Mouse (Mus musculus) limb, embryonic 11.5 days (tissue): ENCODE results near the gene Sod1. TPM values are rescaled to one million over a fixed set of nuclear protein-coding genes. Genes with fewer than 3 reads are reported as not detected.
"Not testable (repeated sequence)": the region's sequence is repeated elsewhere in the genome, so short reads cannot be mapped to it uniquely, and the experiment has no call there.

ENCODE experiments used
- ATAC-seq: fragments of 200-750 bp; cut with Nextera tagmentation; 2 replicates; pipeline ENCODE4 v1.8.0; 2017; ENCODE audit warnings: low read depth; ENCODE audit not compliant: insufficient number of reproducible peaks, low FRiP score, low TSS enrichment
- DNase-seq: peaks from one replicate; pipeline ENCODE4 v3.0.0-alpha.2; 2015; ENCODE audit warnings: low spot score
- H3K27ac ChIP-seq: fragments of 300-500 bp; sonication (generic); replicated peaks from 2 replicates; pipeline ENCODE4 v1.5.1; 2014; ENCODE audit warnings: low read depth, mild to moderate bottlenecking, low read length
- H3K27me3 ChIP-seq: fragments of 300-500 bp; sonication (generic); 2 replicates; pipeline ENCODE4 v1.6.1; 2014; ENCODE audit warnings: mild to moderate bottlenecking, low read length, mixed read lengths; ENCODE audit not compliant: control insufficient read depth, insufficient read depth
- H3K36me3 ChIP-seq: fragments of 300-500 bp; sonication (generic); 2 replicates; pipeline ENCODE4 v1.6.1; 2014; ENCODE audit warnings: mild to moderate bottlenecking, low read length, moderate library complexity, mixed read lengths; ENCODE audit not compliant: control insufficient read depth, insufficient read depth
- H3K4me1 ChIP-seq: fragments of 300-500 bp; sonication (generic); 2 replicates; pipeline ENCODE4 v1.6.1; 2014; ENCODE audit warnings: low read length, mixed read lengths; ENCODE audit not compliant: control insufficient read depth, insufficient read depth
- H3K4me2 ChIP-seq: fragments of 300-500 bp; sonication (generic); 2 replicates; pipeline ENCODE4 v1.6.1; 2014; ENCODE audit warnings: low read depth, mild to moderate bottlenecking, moderate library complexity; ENCODE audit not compliant: severe bottlenecking
- H3K4me3 ChIP-seq: fragments of 300-500 bp; sonication (generic); 2 replicates; pipeline ENCODE4 v1.5.1; 2014; ENCODE audit warnings: low read depth, low read length
- H3K9ac ChIP-seq: fragments of 300-500 bp; sonication (generic); 2 replicates; pipeline ENCODE4 v1.6.1; 2014; ENCODE audit warnings: mild to moderate bottlenecking, low read length
- H3K9me3 ChIP-seq: fragments of 300-500 bp; sonication (generic); 2 replicates; pipeline ENCODE4 v1.6.1; 2016; ENCODE audit warnings: low read length; ENCODE audit not compliant: control insufficient read depth
- WGBS: fragments of 180-500 bp; shearing (Covaris S2); extraction: QIAGEN DNeasy Blood & Tissue Kit; methylation state at CpG from one replicate; pipeline ENCODE4 v1.1.7; 2014; 5-methylcytosine and 5-hydroxymethylcytosine counted together
- polyA plus RNA-seq: library from polyadenylated mRNA; unstranded; fragments of >200 nt; fragmentation: Nextera tagmentation; extraction: Ambion mirVana; gene quantifications from 2 replicates; pipeline ENCODE4 v1.2.1, GENCODE M21; 2014

Sod1 gene
- polyA plus RNA-seq, 1 experiment from 2014 or later, result 1,400 TPM

DNA sequence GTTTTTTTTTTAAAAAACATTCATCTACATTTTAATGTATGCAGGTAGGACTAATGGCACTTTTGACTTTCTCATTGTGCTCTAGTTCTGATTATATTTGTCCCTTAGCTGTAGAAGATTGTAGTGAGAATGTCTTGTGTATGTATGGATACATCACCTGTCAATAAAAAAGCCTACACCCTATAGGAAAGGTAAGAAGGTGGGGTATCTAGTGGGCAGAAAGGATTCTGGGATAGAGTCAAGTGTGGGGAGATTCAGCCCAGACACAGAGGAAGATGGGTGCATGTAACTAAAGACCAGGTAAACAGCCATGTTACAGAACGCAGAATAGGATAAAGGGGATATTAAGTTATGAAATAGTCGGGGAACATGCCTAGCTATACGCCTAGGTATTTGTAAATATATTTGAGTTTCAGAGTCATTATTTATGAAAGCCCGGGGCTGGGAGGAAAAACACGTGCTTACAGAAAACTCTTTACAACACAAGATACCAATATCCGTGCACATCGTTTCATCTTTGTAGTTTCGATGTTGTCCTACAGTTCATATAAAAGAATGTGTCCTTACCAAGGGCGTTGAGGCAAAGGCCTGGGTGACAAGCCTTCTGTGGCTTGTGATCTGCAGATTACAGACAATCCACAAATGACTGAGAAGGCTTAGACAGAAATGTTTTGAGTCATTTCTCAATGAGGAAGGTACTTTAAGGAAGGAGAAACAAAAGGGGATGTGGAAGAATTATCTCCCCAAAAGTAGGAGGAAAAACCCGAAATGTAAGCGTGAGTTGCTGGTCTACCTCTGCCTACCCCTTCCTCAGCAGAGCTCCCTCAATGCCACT, 5.6 kb upstream of the Sod1 start:
- Histone ChIP-seq H3K9me3 (no peaks in the 10 kb centered on the region), H3K36me3 (no peaks in the 10 kb centered on the region; the same call in 1 of the 2 replicates), H3K4me1 (no peaks in the 10 kb centered on the region), H3K9ac (no peak overlapping the region), H3K4me3 (no peak overlapping the region), H3K27me3 (no peaks in the 10 kb centered on the region), H3K4me2 (no peak overlapping the region), H3K27ac (no peak overlapping the region)
- ATAC-seq (no peak), DNase-seq (no peak)
- whole genome bisulfite sequencing, result 91% methylated on average over 11 of the region's 11 CpGs

DNA sequence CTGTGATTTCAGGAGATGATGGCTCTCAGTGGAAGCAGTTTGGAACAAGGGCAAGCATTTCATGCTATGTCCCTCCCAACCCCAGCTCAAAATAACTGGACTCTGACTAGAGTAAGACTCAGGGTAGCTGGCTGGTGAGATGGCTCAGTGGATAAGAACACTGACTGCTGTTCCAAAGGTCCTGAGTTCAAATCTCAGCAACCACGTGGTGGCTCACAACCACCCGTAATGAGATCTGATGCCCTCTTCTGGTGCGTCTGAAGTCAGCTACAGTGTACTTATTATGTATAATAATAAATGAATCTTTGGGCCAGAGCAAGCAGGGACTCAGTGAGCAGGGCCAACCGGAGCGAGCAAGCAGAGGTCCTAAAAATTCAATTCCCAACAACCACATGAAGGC, 4.7 kb upstream of the Sod1 start:
- DNase-seq, ATAC-seq, H3K27ac ChIP-seq, H3K4me1 ChIP-seq, H3K36me3 ChIP-seq, H3K4me3 ChIP-seq, H3K9ac ChIP-seq, H3K27me3 ChIP-seq, H3K9me3 ChIP-seq, H3K4me2 ChIP-seq: not testable (repeated sequence)
- WGBS, result 90% methylated on average over 5 of the region's 5 CpGs

DNA sequence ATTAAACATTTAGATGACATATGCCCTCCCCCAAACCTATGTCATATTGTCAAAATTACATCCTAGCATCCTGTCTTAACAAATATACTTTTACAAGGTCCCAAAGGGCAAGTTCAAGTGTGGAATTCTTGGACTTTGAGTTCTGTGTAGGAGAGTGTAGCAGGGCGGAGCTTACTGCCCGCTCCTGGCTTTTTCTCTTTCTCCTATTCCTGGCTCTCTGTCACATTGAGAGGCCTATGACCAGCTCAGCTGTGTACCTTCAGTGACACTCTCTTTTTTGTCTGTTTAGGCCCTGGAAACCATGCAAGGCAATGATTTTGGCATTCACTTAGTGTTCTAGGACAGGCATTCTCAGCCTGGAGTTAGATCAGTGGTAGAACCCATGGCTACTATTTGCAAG, 4.1 kb upstream of the Sod1 start:
- no peaks in the 10 kb centered on the region; the same call in 1 of the 2 replicates for H3K36me3 ChIP-seq
- no peak for ATAC-seq
- H3K4me3 ChIP-seq, result no peak overlapping the region
- no peak overlapping the region for H3K9ac ChIP-seq
- no peaks in the 10 kb centered on the region; the same call in 1 of the 2 replicates for H3K27me3 ChIP-seq
- no peak for DNase-seq
- no peaks in the 10 kb centered on the region for H3K9me3 ChIP-seq
- H3K4me2 ChIP-seq, result no peak overlapping the region
- 86% methylated on average over 2 of the region's 2 CpGs for whole genome bisulfite sequencing
- no peak overlapping the region for H3K27ac ChIP-seq
- no peaks in the 10 kb centered on the region for H3K4me1 ChIP-seq

DNA sequence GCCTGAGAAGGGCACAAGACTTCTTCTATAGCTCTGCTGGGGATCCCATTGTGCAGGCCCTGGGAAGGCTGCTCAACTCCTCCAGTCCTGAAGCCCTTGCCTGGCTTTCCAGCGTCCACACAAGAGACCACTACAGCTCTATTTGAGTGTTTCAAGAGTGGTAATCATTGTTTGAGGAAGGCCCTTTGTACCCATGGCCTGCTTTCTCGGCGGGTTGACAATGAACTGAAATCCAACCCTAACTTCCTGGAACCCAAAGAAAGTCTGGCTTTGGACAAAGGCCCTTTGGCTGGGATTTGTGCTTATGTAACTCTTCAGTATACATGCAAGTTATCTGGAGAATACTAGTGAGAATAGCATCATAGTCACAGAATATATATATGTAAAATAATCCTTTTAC, 3.2 kb upstream of the Sod1 start:
- Histone ChIP-seq H3K4me1 (0 out of 2 replicates have a peak, but pooled peaks cover under 1% of the 10 kb centered on the region), H3K4me2 (no peak overlapping the region), H3K27ac (no peak overlapping the region), H3K9me3 (no peaks in the 10 kb centered on the region), H3K9ac (no peak overlapping the region), H3K27me3 (no peaks in the 10 kb centered on the region; the same call in 1 of the 2 replicates), H3K36me3 (no peaks in the 10 kb centered on the region; the same call in 1 of the 2 replicates), H3K4me3 (no peak overlapping the region)
- 68% methylated on average over 3 of the region's 3 CpGs for WGBS
- ATAC-seq (no peak), DNase-seq (no peak)

DNA sequence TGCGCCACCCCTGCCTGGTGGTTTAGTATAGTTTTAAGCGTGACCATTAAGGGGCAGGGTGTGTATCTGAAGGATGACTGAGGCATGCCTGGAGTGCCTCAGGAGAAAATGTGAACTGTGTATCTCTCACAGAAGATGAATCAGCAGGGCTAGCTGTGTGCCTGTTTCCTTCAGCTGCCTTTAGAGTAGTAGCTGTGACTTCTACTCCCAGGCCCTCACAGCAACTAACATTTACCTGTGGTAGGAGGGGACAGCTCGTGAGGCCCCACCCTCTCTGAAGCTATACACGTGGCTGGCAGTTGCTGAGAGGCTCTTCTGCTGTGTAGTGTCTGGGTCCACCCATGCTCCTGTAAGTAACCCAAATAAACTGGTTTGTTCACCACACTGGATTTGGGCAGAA, 2.6 kb upstream of the Sod1 start:
- ATAC-seq, result no peak

DNA sequence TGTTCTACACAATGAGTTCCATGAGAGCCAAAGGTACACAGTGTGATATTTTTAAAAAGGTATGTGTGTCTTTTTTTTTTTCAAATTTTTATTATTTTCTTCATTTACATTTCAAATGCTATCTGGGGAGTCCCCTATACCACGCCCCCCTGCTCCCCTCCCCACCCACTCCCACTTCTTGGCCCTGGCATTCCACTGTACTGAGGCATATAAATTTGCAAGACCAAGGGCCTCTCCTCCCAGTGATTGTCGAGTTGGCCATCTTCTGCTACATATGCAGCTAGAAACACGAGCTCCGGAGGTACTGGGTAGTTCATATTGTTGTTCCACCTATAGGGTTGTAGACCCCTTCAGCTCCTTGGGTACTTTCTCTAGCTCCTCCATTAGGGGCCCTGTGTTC, 1.1 kb upstream of the Sod1 start:
- not testable (repeated sequence) for H3K4me3 ChIP-seq, ATAC-seq, DNase-seq, H3K27ac ChIP-seq, H3K4me1 ChIP-seq, H3K27me3 ChIP-seq, H3K4me2 ChIP-seq, H3K36me3 ChIP-seq, H3K9me3 ChIP-seq, H3K9ac ChIP-seq
- WGBS, result 75% methylated on average over 4 of the region's 4 CpGs

More for the DNA sequence above, 2.6 kb upstream of the Sod1 start:
- H3K4me1 ChIP-seq, result 0 out of 2 replicates have a peak, but pooled peaks cover 3% of the 10 kb centered on the region
- H3K9ac ChIP-seq, result no peak overlapping the region
- H3K9me3 ChIP-seq, result no peaks in the 10 kb centered on the region
- H3K4me2 ChIP-seq, result no peak overlapping the region
- no peaks in the 10 kb centered on the region; the same call in 1 of the 2 replicates for H3K36me3 ChIP-seq
- DNase-seq, result no peak
- H3K27ac ChIP-seq, result no peak overlapping the region
- no peak overlapping the region for H3K4me3 ChIP-seq
- WGBS, result 63% methylated on average over 4 of the region's 4 CpGs
- no peaks in the 10 kb centered on the region; the same call in 1 of the 2 replicates for H3K27me3 ChIP-seq

DNA sequence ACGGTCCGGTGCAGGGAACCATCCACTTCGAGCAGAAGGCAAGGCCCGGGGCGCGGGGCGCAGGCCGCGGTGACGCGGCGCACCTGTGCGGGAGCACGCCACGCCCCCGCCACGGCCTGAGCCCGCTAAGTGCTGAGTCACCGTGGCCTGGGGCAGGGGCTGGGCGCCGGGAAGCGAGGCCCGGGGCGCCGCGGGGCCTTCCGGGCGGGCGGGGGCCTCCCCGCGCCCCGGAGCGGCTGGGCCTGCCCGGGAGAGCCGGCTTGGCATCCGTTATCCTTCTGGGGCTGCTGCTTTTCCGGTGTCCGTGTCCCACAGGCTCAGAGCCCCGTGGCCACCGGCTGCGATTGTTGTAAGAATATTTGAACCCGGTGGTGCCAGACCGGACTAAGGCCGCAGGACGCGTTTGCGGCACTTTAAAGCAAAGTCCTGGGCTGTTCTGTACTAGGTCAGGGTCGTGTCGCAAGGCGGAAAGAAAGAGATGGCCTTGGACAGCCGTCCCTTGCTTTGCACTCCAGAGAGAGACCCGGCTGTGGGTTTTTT, 408 bp downstream of the Sod1 start:
- Histone ChIP-seq H3K4me1 (0 out of 2 replicates have a peak, but pooled peaks cover 3% of the 10 kb centered on the region), H3K27ac (peak overlapping the region; percentile 85), H3K9me3 (no peaks in the 10 kb centered on the region), H3K4me3 (peak overlapping the region; percentile 88), H3K27me3 (no peaks in the 10 kb centered on the region; the same call in 1 of the 2 replicates), H3K9ac (peak overlapping the region; percentile 89), H3K36me3 (peaks cover 9% of the 10 kb centered on the region), H3K4me2 (peak overlapping the region; percentile 67)
- WGBS, result under 1% methylated on average over 52 of the region's 52 CpGs
- DNase-seq (peak; percentile 61), ATAC-seq (peak; percentile 88)

DNA sequence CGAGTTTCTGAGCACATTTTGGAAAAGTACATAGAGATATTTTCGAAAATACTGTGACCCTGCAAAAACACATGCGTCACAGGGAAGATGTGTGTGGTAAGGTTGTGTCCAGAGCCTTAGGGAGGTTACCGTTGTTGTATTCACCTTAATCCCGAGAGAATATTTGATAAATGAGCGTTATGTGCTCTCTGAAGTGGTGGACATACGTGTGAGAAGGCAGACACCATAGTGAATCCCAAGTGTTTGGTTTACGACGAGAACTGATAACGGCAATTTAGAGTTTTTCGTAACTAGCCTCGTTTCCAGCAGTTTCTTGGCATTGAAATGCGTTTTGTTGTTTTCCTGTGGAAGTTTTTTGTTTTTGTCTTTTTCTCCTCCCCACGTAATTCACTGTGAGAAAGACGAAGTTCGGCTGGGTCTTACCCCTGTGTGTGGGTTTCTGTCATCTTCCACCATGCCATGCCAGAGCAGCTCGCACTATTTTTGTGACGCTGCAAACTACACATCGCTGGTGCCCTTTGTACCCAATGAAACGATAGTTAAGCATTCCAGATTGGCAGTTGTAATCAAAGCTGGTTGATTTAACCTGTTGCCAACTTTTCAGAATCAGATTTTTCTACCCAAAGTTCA, 1.0 kb downstream of the Sod1 start:
- ATAC-seq (no peak), DNase-seq (no peak)
- 0 out of 2 replicates have a peak overlapping the region, but pooled peaks have one; percentile 85 for H3K27ac ChIP-seq
- H3K9ac ChIP-seq, result peak overlapping the region; percentile 89
- H3K4me2 ChIP-seq, result peak overlapping the region; percentile 67
- no peaks in the 10 kb centered on the region for H3K9me3 ChIP-seq
- H3K4me3 ChIP-seq, result peak overlapping the region; percentile 88
- H3K27me3 ChIP-seq, result no peaks in the 10 kb centered on the region; the same call in 1 of the 2 replicates
- peaks cover 9% of the 10 kb centered on the region for H3K36me3 ChIP-seq
- 0 out of 2 replicates have a peak, but pooled peaks cover 3% of the 10 kb centered on the region for H3K4me1 ChIP-seq
- 11% methylated on average over 20 of the region's 20 CpGs for WGBS
